Mouse (Mus musculus) midbrain, postnatal 0 days (tissue): ENCODE results near the gene Col24a1. TPM values are rescaled to one million over a fixed set of nuclear protein-coding genes. Genes with fewer than 3 reads are reported as not detected.

Experiments
- ATAC-seq: fragments of 200-750 bp; cut with Nextera tagmentation; 2 replicates; pipeline ENCODE4 v1.8.0; 2017; ENCODE audit warnings: moderate number of reproducible peaks, mild to moderate bottlenecking, moderate TSS enrichment, moderate library complexity; ENCODE audit not compliant: low FRiP score
- DNase-seq: peaks from one replicate; pipeline ENCODE4 v3.0.0-alpha.2; 2015; ENCODE audit warnings: low spot score
- H3K27ac ChIP-seq: fragments of 300-500 bp; sonication (generic); 2 replicates; pipeline ENCODE4 v1.5.1; 2014; ENCODE audit warnings: low read depth, mild to moderate bottlenecking, low read length, mixed read lengths
- H3K27me3 ChIP-seq: fragments of 300-500 bp; sonication (generic); 2 replicates; pipeline ENCODE4 v1.6.1; 2014; ENCODE audit warnings: low read length, control low read depth, mixed read lengths; ENCODE audit not compliant: insufficient read depth
- H3K36me3 ChIP-seq: fragments of 300-500 bp; sonication (generic); 2 replicates; pipeline ENCODE4 v1.6.1; 2014; ENCODE audit warnings: low read length, control low read depth, mixed read lengths; ENCODE audit not compliant: insufficient read depth
- H3K4me1 ChIP-seq: fragments of 300-500 bp; sonication (generic); 2 replicates; pipeline ENCODE4 v1.6.1; 2014; ENCODE audit warnings: mild to moderate bottlenecking, control low read depth, antibody characterized with exemption, low read length, mixed read lengths; ENCODE audit not compliant: insufficient read depth
- H3K4me2 ChIP-seq: fragments of 300-500 bp; sonication (generic); 2 replicates; pipeline ENCODE4 v1.6.1; 2014; ENCODE audit warnings: low read depth, mild to moderate bottlenecking, low read length, mixed read lengths; ENCODE audit not compliant: poor library complexity, severe bottlenecking
- H3K4me3 ChIP-seq: fragments of 300-500 bp; sonication (generic); 2 replicates; pipeline ENCODE4 v1.5.1; 2014; ENCODE audit warnings: low read depth, mild to moderate bottlenecking, low read length, moderate library complexity
- H3K9ac ChIP-seq: fragments of 300-500 bp; sonication (generic); replicated peaks from 2 replicates; pipeline ENCODE4 v1.6.1; 2014; ENCODE audit warnings: mild to moderate bottlenecking, low read length, moderate library complexity, mixed read lengths; ENCODE audit not compliant: poor library complexity, severe bottlenecking
- H3K9me3 ChIP-seq: fragments of 300-500 bp; sonication (generic); 2 replicates; pipeline ENCODE4 v1.6.1; 2016; ENCODE audit warnings: low read length, control low read depth
- CTCF ChIP-seq: IDR thresholded peaks from 2 replicates; pipeline ENCODE4 v1.5.1; 2016; ENCODE audit warnings: antibody characterized with exemption, mild to moderate bottlenecking
- WGBS: fragments of 180-500 bp; shearing (Covaris S2); extraction: QIAGEN DNeasy Blood & Tissue Kit; methylation state at CpG from one replicate; pipeline ENCODE4 v1.1.7; 2014; 5-methylcytosine and 5-hydroxymethylcytosine counted together
- polyA plus RNA-seq: library from polyadenylated mRNA; unstranded; fragments of >200 nt; fragmentation: Nextera tagmentation; extraction: Ambion mirVana; gene quantifications from 2 replicates; pipeline ENCODE4 v1.2.1, GENCODE M21; 2015
- total RNA-seq: library from RNA; depleted of rRNA; stranded (reverse); fragments of >200 nt; gene quantifications from 2 replicates; pipeline ENCODE4 v1.2.3, GENCODE M21; 2014

Gene Col24a1
- total and polyA plus RNA-seq, 2 experiments from 2014 or later = 0.47 to 1.1 TPM

- Histone ChIP-seq H3K4me3 (no peak overlapping the region), H3K9ac (no peak overlapping the region), H3K4me1 (no peaks in the 10 kb centered on the region), H3K4me2 (no peak overlapping the region), H3K9me3 (no peaks in the 10 kb centered on the region), H3K27ac (no peak overlapping the region), H3K27me3 (no peaks in the 10 kb centered on the region), H3K36me3 (no peaks in the 10 kb centered on the region)
- TF ChIP-seq CTCF = no peak
- WGBS = 91% methylated on average over 5 of the region's 5 CpGs
- DNase-seq (no peak), ATAC-seq (no peak)
Measured at GRCm38 (mm10) chr3:145559675-145560074, 267.4 kb downstream of the Col24a1 start.

- Histone ChIP-seq H3K4me1 (no peaks in the 10 kb centered on the region), H3K27me3 (no peaks in the 10 kb centered on the region), H3K9me3 (no peaks in the 10 kb centered on the region), H3K9ac (no peak overlapping the region), H3K4me2 (no peak overlapping the region), H3K4me3 (no peak overlapping the region), H3K36me3 (no peaks in the 10 kb centered on the region), H3K27ac (no peak overlapping the region)
- DNase-seq (no peak), ATAC-seq (no peak)
- WGBS = 85% methylated on average over 4 of the region's 4 CpGs
- no peak for TF ChIP-seq CTCF
Measured at GRCm38 (mm10) chr3:145560117-145560516, 267.8 kb downstream of the Col24a1 start.

GRCm38 (mm10) chr3:145574468-145574867 lies 282.2 kb downstream of the Col24a1 start:
- no peak for ATAC-seq
- Histone ChIP-seq H3K9ac (no peak overlapping the region), H3K4me3 (no peak overlapping the region), H3K27me3 (no peaks in the 10 kb centered on the region), H3K4me2 (no peak overlapping the region), H3K36me3 (peaks cover 12% of the 10 kb centered on the region), H3K9me3 (no peaks in the 10 kb centered on the region), H3K4me1 (peaks cover 8% of the 10 kb centered on the region; the same call in 1 of the 2 replicates), H3K27ac (no peak overlapping the region)
- no peak for TF ChIP-seq CTCF
- WGBS = 83% methylated on average over 3 of the region's 3 CpGs
- no peak for DNase-seq

GRCm38 (mm10) chr3:145575340-145575739 lies 283.1 kb downstream of the Col24a1 start:
- H3K9ac ChIP-seq = no peak overlapping the region
- peaks cover 12% of the 10 kb centered on the region for H3K36me3 ChIP-seq
- H3K9me3 ChIP-seq = no peaks in the 10 kb centered on the region
- no peak for TF ChIP-seq CTCF
- H3K27ac ChIP-seq = no peak overlapping the region
- H3K4me3 ChIP-seq = no peak overlapping the region
- H3K27me3 ChIP-seq = no peaks in the 10 kb centered on the region
- ATAC-seq (no peak; the same call in 1 of the 2 replicates), DNase-seq (no peak)
- 82% methylated on average over 7 of the region's 7 CpGs for WGBS
- H3K4me1 ChIP-seq = peaks cover 8% of the 10 kb centered on the region; the same call in 1 of the 2 replicates
- peak overlapping the region; percentile 80; the same call in 1 of the 2 replicates for H3K4me2 ChIP-seq

- peak; percentile 97 for DNase-seq
- Histone ChIP-seq H3K4me2 (peak within 1 kb of the TSS; percentile 80), H3K9ac (peak within 1 kb of the TSS; percentile 82), H3K36me3 (peaks cover 16% of the 10 kb centered on the region), H3K27me3 (no peaks in the 10 kb centered on the region), H3K4me1 (peaks cover 8% of the 10 kb centered on the region; the same call in 1 of the 2 replicates), H3K27ac (peak within 1 kb of the TSS; percentile 77), H3K4me3 (peak within 1 kb of the TSS; percentile 69), H3K9me3 (no peaks in the 10 kb centered on the region)
- peak; percentile 43 for TF ChIP-seq CTCF
- peak; percentile 92 for ATAC-seq
- 5% methylated on average over 37 of the region's 37 CpGs for WGBS
Measured at GRCm38 (mm10) chr3:145575743-145576481, 283.6 kb downstream of the Col24a1 start, which contains the start of gene Znhit6. Gene Znhit6, plus strand, starts transcription at chr3:145576205.

GRCm38 (mm10) chr3:145576482-145576822 lies 284.2 kb downstream of the Col24a1 start:
- ATAC-seq = no peak; the same call in 1 of the 2 replicates
- WGBS = under 1% methylated on average over 11 of the region's 11 CpGs
- TF ChIP-seq CTCF = no peak

More at GRCm38 (mm10) chr3:145576482-145576822, 284.2 kb downstream of the Col24a1 start:
- peak overlapping the region; percentile 80 for H3K4me2 ChIP-seq
- H3K4me3 ChIP-seq = peak overlapping the region; percentile 69
- no peaks in the 10 kb centered on the region for H3K27me3 ChIP-seq
- peak overlapping the region; percentile 77 for H3K27ac ChIP-seq
- no peak for DNase-seq
- H3K9ac ChIP-seq = peak overlapping the region; percentile 82
- peaks cover 8% of the 10 kb centered on the region; the same call in 1 of the 2 replicates for H3K4me1 ChIP-seq
- H3K36me3 ChIP-seq = peaks cover 18% of the 10 kb centered on the region
- no peaks in the 10 kb centered on the region for H3K9me3 ChIP-seq
